Mouse (Mus musculus): ENCODE measurements around the gene Pfdn4. TPM values are rescaled to one million over a fixed set of nuclear protein-coding genes. Genes with fewer than 3 reads are reported as not detected.
"Not testable (repeated sequence)": the region's sequence is repeated elsewhere in the genome, so short reads cannot be mapped to it uniquely, and the experiment has no call there.

The Pfdn4 gene
- total RNA-seq (2014; rRNA removed) = 94.1 and 161 TPM in 2 replicates
- polyA plus RNA-seq (2015; fragmentation: Nextera tagmentation; extraction: Ambion mirVana) = 147 and 157 TPM in 2 replicates

DNA sequence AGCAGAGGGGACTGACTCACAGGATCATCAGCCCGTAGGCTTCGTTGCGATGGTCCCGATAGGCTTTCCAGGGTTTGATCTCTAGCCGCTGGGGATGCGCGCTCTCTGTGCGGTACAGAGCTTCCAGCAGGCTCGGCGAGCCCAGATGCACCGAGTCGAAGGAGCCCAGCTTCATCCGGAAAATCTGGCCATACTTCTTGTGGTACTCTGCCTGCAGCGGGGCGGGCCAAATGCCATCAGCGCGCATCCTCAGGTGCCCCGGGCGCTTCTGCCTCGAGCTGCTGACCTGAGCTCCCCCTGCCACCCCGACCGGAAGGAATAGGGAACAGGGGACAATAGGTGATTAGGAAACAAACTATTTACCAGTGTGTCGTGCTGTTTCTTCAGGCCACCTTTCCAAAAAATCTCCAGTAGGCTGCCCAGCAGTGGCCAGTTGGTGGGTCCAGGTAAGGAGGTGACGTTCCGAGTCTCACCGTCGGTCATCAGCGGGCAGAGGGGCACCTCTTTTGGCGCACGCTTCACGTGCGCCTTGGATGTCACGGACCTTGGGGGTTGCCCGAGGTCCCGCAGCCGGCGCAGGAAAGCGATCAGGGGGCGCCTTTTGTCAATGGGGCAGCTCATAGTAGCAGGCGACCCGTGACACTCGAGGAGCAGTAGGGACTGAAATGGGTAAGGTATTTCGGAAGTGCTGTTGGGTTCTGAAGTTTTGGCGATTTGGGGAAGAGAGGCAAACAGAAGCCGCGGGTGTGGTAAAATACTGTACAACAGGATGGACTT lies at the start of gene Pfdn4:
Gene Pfdn4, plus strand, starts transcription at position 275 of the 777 bp plus-strand sequence.
- TF ChIP-seq CTCF (IDR thresholded peaks at IDR 0.05) = no peak
- DNase-seq (ENCODE audit: low spot score) = no peak
- Histone ChIP-seq H3K36me3 (ENCODE audit: insufficient read depth, low read length) (no peaks in the 10 kb centered on the region), H3K9me3 (ENCODE audit: low read length) (no peaks in the 10 kb centered on the region), H3K4me3 (ENCODE audit: low read depth, low read length) (peak within 1 kb of the TSS; percentile 26; the same call in 1 of the 2 replicates), H3K27me3 (ENCODE audit: insufficient read depth, low read length) (peaks cover 26% of the 10 kb centered on the region), H3K4me2 (ENCODE audit: low read depth, low read length, poor library complexity, severe bottlenecking) (peak within 1 kb of the TSS; percentile 50), H3K27ac (ENCODE audit: low read depth, low read length) (no peak within 1 kb of the TSS), H3K4me1 (ENCODE audit: insufficient read depth, low read length) (no peaks in the 10 kb centered on the region; the same call in 1 of the 2 replicates), H3K9ac (replicated peaks; ENCODE audit: low read length, poor library complexity, severe bottlenecking) (no peak within 1 kb of the TSS)
- under 1% methylated on average over 46 of the region's 46 CpGs for WGBS
- no peak for ATAC-seq (ENCODE audit: low FRiP score)

DNA sequence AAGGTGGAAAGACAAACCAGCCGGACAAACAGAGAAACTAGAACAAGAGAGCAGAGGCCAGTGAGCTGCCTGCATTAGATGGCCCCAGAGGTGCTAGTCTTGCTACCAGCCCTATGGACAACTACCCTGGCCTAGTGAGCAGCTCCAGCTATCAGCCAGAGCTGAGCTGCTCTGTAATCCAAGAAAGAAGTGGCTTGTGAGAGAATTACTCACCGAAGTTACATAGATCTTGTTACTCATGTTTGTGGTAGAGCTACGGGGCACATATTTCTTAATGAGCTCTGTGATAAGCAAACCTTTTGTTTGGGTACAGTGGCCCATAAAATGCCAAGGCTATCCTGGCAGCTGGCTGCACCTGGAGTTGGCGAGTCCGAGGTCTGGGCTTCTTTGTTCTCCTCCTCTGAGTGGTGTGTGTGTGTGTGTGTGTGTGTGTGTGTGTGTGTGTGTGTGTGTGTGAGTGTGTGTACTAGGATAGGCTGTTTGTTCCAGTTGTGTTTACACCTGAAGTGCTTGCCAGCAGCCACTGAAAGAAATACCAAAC lies 49.3 kb upstream of the Pfdn4 start:
- no peak for TF ChIP-seq CTCF (IDR thresholded peaks at IDR 0.05)
- 72% methylated on average over 5 of the region's 5 CpGs for WGBS
- no peak for ATAC-seq (ENCODE audit: low FRiP score)

GRCm38 (mm10) chr2:170447651-170448050 lies 48.6 kb upstream of the Pfdn4 start:
- Histone ChIP-seq H3K9me3 (ENCODE audit: low read length) (no peaks in the 10 kb centered on the region), H3K36me3 (ENCODE audit: insufficient read depth, low read length) (no peaks in the 10 kb centered on the region), H3K4me1 (ENCODE audit: insufficient read depth, low read length) (no peaks in the 10 kb centered on the region), H3K27me3 (ENCODE audit: insufficient read depth, low read length) (peaks cover 4% of the 10 kb centered on the region; the same call in 1 of the 2 replicates), H3K27ac (ENCODE audit: low read depth, low read length) (no peak overlapping the region), H3K4me3 (ENCODE audit: low read depth, low read length) (no peak overlapping the region), H3K9ac (replicated peaks; ENCODE audit: low read length, poor library complexity, severe bottlenecking) (no peak overlapping the region), H3K4me2 (ENCODE audit: low read depth, low read length, poor library complexity, severe bottlenecking) (no peak overlapping the region)
- 65% methylated on average over 10 of the region's 10 CpGs for WGBS
- DNase-seq (ENCODE audit: low spot score) (no peak), ATAC-seq (ENCODE audit: low FRiP score) (no peak)
- no peak for TF ChIP-seq CTCF (IDR thresholded peaks at IDR 0.05)

More for the DNA sequence above, 49.3 kb upstream of the Pfdn4 start:
- Histone ChIP-seq H3K4me3 (ENCODE audit: low read depth, low read length) (no peak overlapping the region), H3K36me3 (ENCODE audit: insufficient read depth, low read length) (no peaks in the 10 kb centered on the region), H3K9me3 (ENCODE audit: low read length) (no peaks in the 10 kb centered on the region), H3K4me2 (ENCODE audit: low read depth, low read length, poor library complexity, severe bottlenecking) (no peak overlapping the region), H3K27me3 (ENCODE audit: insufficient read depth, low read length) (peaks cover 4% of the 10 kb centered on the region; the same call in 1 of the 2 replicates), H3K4me1 (ENCODE audit: insufficient read depth, low read length) (no peaks in the 10 kb centered on the region), H3K27ac (ENCODE audit: low read depth, low read length) (no peak overlapping the region), H3K9ac (replicated peaks; ENCODE audit: low read length, poor library complexity, severe bottlenecking) (no peak overlapping the region)
- DNase-seq (ENCODE audit: low spot score) = no peak

DNA sequence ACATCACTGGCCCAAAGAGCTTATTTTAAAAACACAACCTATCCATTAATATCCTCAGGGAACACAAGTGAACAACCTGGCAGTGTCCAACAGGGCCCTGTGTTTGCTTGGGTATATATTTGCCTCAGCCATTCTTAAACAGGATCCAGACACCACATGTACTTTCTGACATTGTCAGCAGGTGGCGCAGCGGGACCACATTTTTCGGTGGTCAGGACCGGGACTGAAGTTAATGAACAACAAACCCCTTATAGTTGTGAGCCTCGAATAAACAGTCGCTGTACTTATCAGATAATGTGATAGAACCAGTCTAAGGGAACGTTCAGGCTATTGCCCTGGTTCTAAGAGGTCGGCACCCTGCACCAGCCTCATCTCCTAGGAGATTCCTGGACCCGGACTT lies 45.3 kb upstream of the Pfdn4 start:
- no peak for ATAC-seq (ENCODE audit: low FRiP score)
- TF ChIP-seq CTCF (IDR thresholded peaks at IDR 0.05) = peak; percentile 92
- Histone ChIP-seq H3K27me3 (ENCODE audit: insufficient read depth, low read length) (peaks cover 4% of the 10 kb centered on the region; the same call in 1 of the 2 replicates), H3K4me3 (ENCODE audit: low read depth, low read length) (no peak overlapping the region), H3K27ac (ENCODE audit: low read depth, low read length) (no peak overlapping the region), H3K4me1 (ENCODE audit: insufficient read depth, low read length) (no peaks in the 10 kb centered on the region), H3K4me2 (ENCODE audit: low read depth, low read length, poor library complexity, severe bottlenecking) (no peak overlapping the region), H3K36me3 (ENCODE audit: insufficient read depth, low read length) (no peaks in the 10 kb centered on the region), H3K9me3 (ENCODE audit: low read length) (no peaks in the 10 kb centered on the region), H3K9ac (replicated peaks; ENCODE audit: low read length, poor library complexity, severe bottlenecking) (no peak overlapping the region)
- peak; percentile 74 for DNase-seq (ENCODE audit: low spot score)
- 6% methylated on average over 9 of the region's 9 CpGs for WGBS

- H3K4me2 ChIP-seq (ENCODE audit: low read depth, low read length, poor library complexity, severe bottlenecking); DNase-seq (ENCODE audit: low spot score); H3K27me3 ChIP-seq (ENCODE audit: insufficient read depth, low read length); H3K4me3 ChIP-seq (ENCODE audit: low read depth, low read length); H3K36me3 ChIP-seq (ENCODE audit: insufficient read depth, low read length); H3K27ac ChIP-seq (ENCODE audit: low read depth, low read length); H3K4me1 ChIP-seq (ENCODE audit: insufficient read depth, low read length); H3K9me3 ChIP-seq (ENCODE audit: low read length); ATAC-seq (ENCODE audit: low FRiP score); H3K9ac ChIP-seq (replicated peaks; ENCODE audit: low read length, poor library complexity, severe bottlenecking): not testable (repeated sequence)
- 68% methylated on average over 3 of the region's 4 CpGs for WGBS
These were observed 42.4 kb upstream of the Pfdn4 start for GRCm38 (mm10) chr2:170453809-170454208.

- 75% methylated on average over 10 of the region's 10 CpGs for WGBS
- no peaks in the 10 kb centered on the region for H3K9me3 ChIP-seq (ENCODE audit: low read length)
- DNase-seq (ENCODE audit: low spot score) = no peak
- TF ChIP-seq CTCF (IDR thresholded peaks at IDR 0.05) = no peak
- H3K4me3 ChIP-seq (ENCODE audit: low read depth, low read length) = no peak overlapping the region
- no peak overlapping the region for H3K9ac ChIP-seq (replicated peaks; ENCODE audit: low read length, poor library complexity, severe bottlenecking)
- H3K36me3 ChIP-seq (ENCODE audit: insufficient read depth, low read length) = no peaks in the 10 kb centered on the region
- H3K4me1 ChIP-seq (ENCODE audit: insufficient read depth, low read length) = no peaks in the 10 kb centered on the region
- ATAC-seq (ENCODE audit: low FRiP score) = no peak
- H3K27ac ChIP-seq (ENCODE audit: low read depth, low read length) = no peak overlapping the region
- no peaks in the 10 kb centered on the region for H3K27me3 ChIP-seq (ENCODE audit: insufficient read depth, low read length)
- no peak overlapping the region for H3K4me2 ChIP-seq (ENCODE audit: low read depth, low read length, poor library complexity, severe bottlenecking)
These were observed 37.0 kb upstream of the Pfdn4 start for GRCm38 (mm10) chr2:170459183-170459582.
